Mouse (Mus musculus) forebrain, postnatal 0 days (tissue): ENCODE measurements around the gene Ctnnal1. TPM values are rescaled to one million over a fixed set of nuclear protein-coding genes. Genes with fewer than 3 reads are reported as not detected.
A peak's percentile ranks its signal among the peaks of the same experiment; 100 is the strongest.

ENCODE experiments used
- ATAC-seq: fragments of 200-750 bp; cut with Nextera tagmentation; 2 replicates; pipeline ENCODE4 v1.8.0; 2017; ENCODE audit warnings: mild to moderate bottlenecking, moderate library complexity
- DNase-seq: peaks from one replicate; pipeline ENCODE4 v3.0.0-alpha.2; 2015
- H3K27ac ChIP-seq: fragments of 300-500 bp; sonication (generic); 2 replicates; pipeline ENCODE4 v1.5.1; 2014; ENCODE audit warnings: low read depth, mild to moderate bottlenecking, antibody characterized with exemption, low read length, moderate library complexity, mixed read lengths
- H3K27me3 ChIP-seq: fragments of 300-500 bp; sonication (generic); 2 replicates; pipeline ENCODE4 v1.6.1; 2014; ENCODE audit warnings: mild to moderate bottlenecking, low read length, mixed read lengths; ENCODE audit not compliant: insufficient read depth
- H3K36me3 ChIP-seq: fragments of 300-500 bp; sonication (generic); 2 replicates; pipeline ENCODE4 v1.6.1; 2014; ENCODE audit warnings: mild to moderate bottlenecking, moderate library complexity; ENCODE audit not compliant: insufficient read depth
- H3K4me1 ChIP-seq: fragments of 300-500 bp; sonication (generic); 2 replicates; pipeline ENCODE4 v1.6.1; 2014; ENCODE audit warnings: antibody characterized with exemption; ENCODE audit not compliant: insufficient read depth
- H3K4me2 ChIP-seq: fragments of 300-500 bp; sonication (generic); 2 replicates; pipeline ENCODE4 v1.6.1; 2014; ENCODE audit warnings: low read depth, mild to moderate bottlenecking, moderate library complexity
- H3K4me3 ChIP-seq: fragments of 300-500 bp; sonication (generic); 2 replicates; pipeline ENCODE4 v1.5.1; 2014; ENCODE audit warnings: low read depth, low read length, mixed read lengths
- H3K9ac ChIP-seq: fragments of 300-500 bp; sonication (generic); 2 replicates; pipeline ENCODE4 v1.6.1; 2014; ENCODE audit warnings: mild to moderate bottlenecking
- H3K9me3 ChIP-seq: fragments of 300-500 bp; sonication (generic); 2 replicates; pipeline ENCODE4 v1.6.1; 2016; ENCODE audit warnings: low read length
- CTCF ChIP-seq: sonication (generic); IDR thresholded peaks from 2 replicates; pipeline ENCODE4 v1.5.1; 2016; ENCODE audit warnings: antibody characterized with exemption, control low read depth, low read depth
- WGBS: fragments of 180-500 bp; shearing (Covaris S2); extraction: QIAGEN DNeasy Blood & Tissue Kit; methylation state at CpG from one replicate; pipeline ENCODE4 v1.1.7; 2014; 5-methylcytosine and 5-hydroxymethylcytosine counted together
- polyA plus RNA-seq: library from polyadenylated mRNA; unstranded; fragments of >200 nt; fragmentation: Nextera tagmentation; extraction: Ambion mirVana; gene quantifications from 2 replicates; pipeline ENCODE4 v1.2.1, GENCODE M21; 2015
- total RNA-seq: library from RNA; depleted of rRNA; stranded (reverse); fragments of >200 nt; gene quantifications from 2 replicates; pipeline ENCODE4 v1.2.3, GENCODE M21; 2014

The Ctnnal1 gene
- total and polyA plus RNA-seq, 2 experiments from 2014 or later, result 8.5 to 14.5 TPM

DNA sequence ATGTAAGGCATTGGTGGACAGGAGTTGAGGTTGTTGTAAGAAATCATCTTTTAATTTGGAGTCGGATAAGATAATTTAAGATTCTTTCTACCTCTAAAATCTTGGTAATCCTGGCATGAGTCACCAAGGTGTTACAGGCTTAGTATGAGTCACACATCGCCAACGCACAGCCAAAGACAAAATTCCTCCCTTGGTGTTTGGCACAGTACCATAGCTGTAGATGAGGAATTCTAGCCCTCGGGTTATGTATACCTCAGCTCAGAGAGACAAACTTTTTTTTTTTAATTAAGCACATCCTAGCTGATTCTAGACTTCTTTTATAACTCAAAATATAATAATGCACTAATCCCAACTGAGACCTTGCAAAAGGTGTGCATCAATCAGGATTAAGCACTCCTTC is 972 bp downstream of the Ctnnal1 start:
- no peaks in the 10 kb centered on the region for H3K36me3 ChIP-seq
- H3K9ac ChIP-seq, result peak overlapping the region; percentile 85
- peaks cover 10% of the 10 kb centered on the region for H3K4me1 ChIP-seq
- peak overlapping the region; percentile 73 for H3K4me3 ChIP-seq
- H3K27me3 ChIP-seq, result no peaks in the 10 kb centered on the region
- no peaks in the 10 kb centered on the region for H3K9me3 ChIP-seq
- peak overlapping the region; percentile 92 for H3K4me2 ChIP-seq
- 25% methylated on average over 4 of the region's 4 CpGs for WGBS
- no peak for TF ChIP-seq CTCF
- ATAC-seq (no peak), DNase-seq (no peak)
- H3K27ac ChIP-seq, result no peak overlapping the region

DNA sequence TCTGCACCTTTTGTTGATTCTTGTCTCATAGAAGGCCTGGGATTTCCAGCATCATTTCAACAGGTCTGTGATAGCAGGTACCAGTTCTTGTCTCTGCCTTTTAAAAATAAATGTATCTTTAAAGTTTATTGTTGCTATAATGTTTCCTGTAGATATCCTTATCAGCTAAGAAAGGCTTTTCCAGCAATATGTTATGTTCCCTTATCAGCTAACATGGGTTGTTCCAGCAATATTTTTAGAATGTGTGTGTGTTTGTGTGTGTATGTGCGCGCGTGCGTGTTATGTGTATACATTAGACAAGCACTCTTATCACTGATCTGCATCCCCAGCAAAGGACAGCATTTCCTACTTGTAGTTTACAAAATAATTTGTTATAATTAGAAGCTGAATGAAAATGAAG is 3.4 kb downstream of the Ctnnal1 start:
- H3K9me3 ChIP-seq, result no peaks in the 10 kb centered on the region
- WGBS, result 93% methylated on average over 4 of the region's 4 CpGs
- no peak for ATAC-seq

DNA sequence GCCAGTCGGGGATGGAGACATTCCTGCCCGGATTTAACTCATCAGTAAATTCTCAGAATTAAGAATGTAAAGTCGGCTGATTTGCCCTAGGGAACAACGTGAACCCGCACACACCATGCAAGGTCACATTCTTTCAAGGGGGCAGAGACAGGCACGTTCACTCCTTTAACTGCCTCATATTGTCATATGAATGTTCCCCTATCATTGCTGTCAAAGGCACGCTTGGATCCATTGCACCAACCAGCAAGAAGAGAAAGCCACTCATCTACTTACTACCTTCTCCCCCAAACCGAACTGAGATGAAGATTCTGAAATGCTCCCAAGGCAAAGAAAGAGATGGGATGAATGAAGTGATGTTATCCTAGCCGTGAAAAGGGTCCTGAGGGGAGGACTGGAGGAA is 6.3 kb downstream of the Ctnnal1 start:
- no peak for TF ChIP-seq CTCF
- 82% methylated on average over 9 of the region's 9 CpGs for WGBS
- H3K9me3 ChIP-seq, result no peaks in the 10 kb centered on the region

More for the DNA sequence above, 3.4 kb downstream of the Ctnnal1 start:
- DNase-seq, result no peak
- H3K27ac ChIP-seq, result no peak overlapping the region
- H3K4me2 ChIP-seq, result no peak overlapping the region
- peaks cover 10% of the 10 kb centered on the region for H3K4me1 ChIP-seq
- no peak overlapping the region for H3K9ac ChIP-seq
- no peak overlapping the region for H3K4me3 ChIP-seq
- TF ChIP-seq CTCF, result no peak
- H3K27me3 ChIP-seq, result no peaks in the 10 kb centered on the region
- no peaks in the 10 kb centered on the region for H3K36me3 ChIP-seq

DNA sequence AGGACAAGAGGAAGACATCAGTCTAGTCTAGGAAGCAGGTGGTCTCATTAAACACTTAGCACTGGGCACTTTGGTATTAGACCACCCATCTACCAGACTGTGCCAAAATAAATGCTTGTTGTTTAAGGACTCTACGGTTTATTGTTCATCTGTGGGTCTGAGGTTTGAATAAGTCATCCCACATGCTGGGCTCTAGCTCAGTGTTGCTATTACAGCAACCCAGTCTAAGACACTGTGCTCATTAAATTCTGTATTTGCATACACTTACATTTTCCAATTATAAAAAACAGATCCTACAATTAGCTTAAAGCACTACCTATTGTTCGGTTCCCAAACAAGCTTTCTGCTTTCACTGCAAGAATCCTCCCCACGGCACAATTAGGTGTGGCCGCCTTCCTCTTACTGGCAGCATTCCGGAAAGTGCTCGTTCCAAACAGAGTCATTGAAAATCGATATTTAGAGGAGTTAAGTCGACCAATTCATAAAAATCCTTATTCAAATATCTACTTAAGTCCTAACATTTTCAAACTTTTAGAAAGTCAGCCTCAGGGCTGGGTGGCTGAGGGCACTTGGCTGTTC is 8.5 kb downstream of the Ctnnal1 start:
- Histone ChIP-seq H3K9me3 (no peaks in the 10 kb centered on the region), H3K4me1 (no peaks in the 10 kb centered on the region), H3K27ac (no peak overlapping the region), H3K36me3 (no peaks in the 10 kb centered on the region), H3K27me3 (no peaks in the 10 kb centered on the region), H3K9ac (no peak overlapping the region), H3K4me2 (no peak overlapping the region), H3K4me3 (no peak overlapping the region)
- 55% methylated on average over 8 of the region's 8 CpGs for WGBS
- ATAC-seq (no peak), DNase-seq (no peak)
- TF ChIP-seq CTCF, result no peak

More for the DNA sequence above, 6.3 kb downstream of the Ctnnal1 start:
- Histone ChIP-seq H3K4me2 (no peak overlapping the region), H3K9ac (no peak overlapping the region), H3K27me3 (no peaks in the 10 kb centered on the region), H3K36me3 (no peaks in the 10 kb centered on the region), H3K4me3 (no peak overlapping the region), H3K4me1 (peaks cover 6% of the 10 kb centered on the region), H3K27ac (no peak overlapping the region)
- DNase-seq (no peak), ATAC-seq (no peak)

DNA sequence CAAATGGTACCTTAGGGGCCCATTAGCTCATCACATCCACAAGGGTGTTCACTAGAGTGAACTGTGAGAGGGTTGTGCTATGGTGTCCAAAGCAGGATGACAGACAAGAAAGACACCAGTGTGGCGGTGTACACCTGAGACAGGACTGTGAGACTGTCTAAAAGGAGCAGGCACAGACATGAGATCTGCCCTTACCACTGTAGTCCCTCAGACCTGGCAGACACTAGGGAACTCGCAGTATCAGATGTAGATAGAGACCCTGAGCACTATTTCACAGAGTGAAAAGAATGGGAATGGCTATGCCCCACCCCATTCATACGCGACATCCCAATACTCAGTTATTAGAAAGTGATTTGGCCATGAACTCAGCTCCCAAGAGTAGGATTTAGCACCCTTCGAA is 9.1 kb downstream of the Ctnnal1 start:
- no peaks in the 10 kb centered on the region for H3K36me3 ChIP-seq
- H3K4me2 ChIP-seq, result no peak overlapping the region
- no peak overlapping the region for H3K4me3 ChIP-seq
- H3K27me3 ChIP-seq, result no peaks in the 10 kb centered on the region
- no peak overlapping the region for H3K9ac ChIP-seq
- no peak overlapping the region for H3K27ac ChIP-seq
- TF ChIP-seq CTCF, result no peak
- DNase-seq (no peak), ATAC-seq (no peak)
- H3K4me1 ChIP-seq, result no peaks in the 10 kb centered on the region
- H3K9me3 ChIP-seq, result no peaks in the 10 kb centered on the region
- 95% methylated on average over 5 of the region's 5 CpGs for WGBS

DNA sequence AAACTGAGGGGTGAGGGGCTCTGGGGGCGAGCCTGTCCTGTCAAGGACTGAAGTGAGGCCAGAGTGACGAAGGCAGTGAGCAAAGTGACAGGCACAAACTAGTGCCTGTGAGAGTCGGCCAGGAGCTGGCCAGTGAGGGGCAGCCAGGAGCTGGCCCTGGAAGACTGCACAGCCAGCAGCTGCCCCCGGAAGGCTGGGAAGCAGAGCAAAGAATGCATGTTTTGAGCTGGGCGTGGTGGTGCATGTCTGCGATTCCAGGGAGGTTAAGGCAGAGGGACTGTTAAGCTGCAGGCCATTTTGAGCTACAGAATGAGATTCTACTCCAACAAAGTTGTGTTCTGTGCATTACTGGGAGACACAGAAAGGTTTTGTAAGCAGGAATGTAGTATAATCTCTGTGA is 14.3 kb downstream of the Ctnnal1 start:
- no peak for DNase-seq
- 43% methylated on average over 6 of the region's 6 CpGs for WGBS
- TF ChIP-seq CTCF, result no peak
- Histone ChIP-seq H3K4me3 (no peak overlapping the region), H3K27me3 (no peaks in the 10 kb centered on the region), H3K9ac (no peak overlapping the region), H3K36me3 (peaks cover 2% of the 10 kb centered on the region; the same call in 1 of the 2 replicates), H3K4me1 (no peaks in the 10 kb centered on the region), H3K4me2 (no peak overlapping the region), H3K9me3 (no peaks in the 10 kb centered on the region), H3K27ac (no peak overlapping the region)
- ATAC-seq, result no peak

DNA sequence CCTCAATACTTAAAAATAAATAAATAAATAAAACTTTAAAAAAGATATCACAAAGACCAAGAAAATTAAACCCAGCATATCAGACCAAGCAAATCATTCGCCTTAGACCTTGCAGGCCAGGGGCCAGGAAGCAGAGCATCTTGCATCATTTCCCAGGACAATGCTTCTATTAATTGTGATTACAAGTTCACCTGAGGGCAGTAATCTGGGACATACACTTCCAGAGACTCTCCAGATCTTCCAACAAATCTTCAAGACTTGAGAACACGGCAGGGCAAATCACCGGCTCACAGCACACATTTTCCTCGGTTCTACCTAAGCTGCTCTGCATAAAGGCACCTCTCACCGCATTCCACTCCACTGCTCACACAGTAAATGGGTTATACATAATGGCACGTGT is 16.9 kb downstream of the Ctnnal1 start:
- Histone ChIP-seq H3K4me2 (no peak overlapping the region), H3K27ac (no peak overlapping the region), H3K9ac (no peak overlapping the region), H3K4me3 (no peak overlapping the region), H3K4me1 (no peaks in the 10 kb centered on the region), H3K9me3 (no peaks in the 10 kb centered on the region), H3K27me3 (no peaks in the 10 kb centered on the region), H3K36me3 (peaks cover 11% of the 10 kb centered on the region; the same call in 1 of the 2 replicates)
- TF ChIP-seq CTCF, result no peak
- DNase-seq (no peak), ATAC-seq (no peak)
- 92% methylated on average over 6 of the region's 6 CpGs for WGBS

DNA sequence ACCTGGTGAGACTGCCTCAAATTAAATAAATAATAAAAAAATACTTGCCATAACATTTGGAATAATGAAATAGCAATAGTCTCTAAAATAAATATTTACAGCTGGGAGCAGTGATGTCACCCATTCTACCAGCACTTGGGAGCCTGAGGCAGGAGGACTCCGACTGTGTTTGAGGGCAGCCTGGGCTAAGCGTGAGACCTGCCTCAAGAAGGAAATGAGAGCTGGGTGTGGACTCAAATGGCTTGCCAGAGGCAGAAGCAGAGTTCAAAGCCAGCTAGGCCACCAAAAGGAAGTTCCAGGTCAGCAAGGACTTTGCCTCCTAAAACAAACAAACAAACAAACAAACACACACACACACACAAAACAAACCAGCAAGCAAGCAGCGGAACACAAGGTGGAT is 17.6 kb downstream of the Ctnnal1 start:
- WGBS, result 93% methylated on average over 3 of the region's 3 CpGs
- ATAC-seq, result no peak

More for the DNA sequence above, 17.6 kb downstream of the Ctnnal1 start:
- no peak overlapping the region for H3K27ac ChIP-seq
- H3K9me3 ChIP-seq, result no peaks in the 10 kb centered on the region
- no peak overlapping the region for H3K9ac ChIP-seq
- H3K27me3 ChIP-seq, result no peaks in the 10 kb centered on the region
- no peak overlapping the region for H3K4me3 ChIP-seq
- H3K4me1 ChIP-seq, result no peaks in the 10 kb centered on the region
- no peak for TF ChIP-seq CTCF
- peaks cover 11% of the 10 kb centered on the region; the same call in 1 of the 2 replicates for H3K36me3 ChIP-seq
- no peak overlapping the region for H3K4me2 ChIP-seq
- no peak for DNase-seq
